Mouse (Mus musculus): ENCODE measurements around the gene Pskh1.

Pskh1 gene

GRCm38 (mm10) chr8:105959350-105959749 is 59.1 kb downstream of the Pskh1 start:
- no peak for DNase-seq (ENCODE audit: low read depth)

GRCm38 (mm10) chr8:105961101-105961500 is 60.9 kb downstream of the Pskh1 start:
- no peak for DNase-seq (ENCODE audit: low read depth)

GRCm38 (mm10) chr8:105961536-105961935 is 61.3 kb downstream of the Pskh1 start:
- no peak for DNase-seq (ENCODE audit: low read depth)

- no peak for DNase-seq (ENCODE audit: low read depth)
Measured at GRCm38 (mm10) chr8:105964506-105965265, 64.4 kb downstream of the Pskh1 start.

GRCm38 (mm10) chr8:105965266-105965904 is 65.1 kb downstream of the Pskh1 start:
- peak; percentile 53 for DNase-seq (ENCODE audit: low read depth)

- peak; percentile 75 for DNase-seq (ENCODE audit: low read depth)
Measured at GRCm38 (mm10) chr8:105965905-105966341, 65.7 kb downstream of the Pskh1 start, which contains the start of gene Slc12a4. Slc12a4 (minus strand) TSS chr8:105966097.

- no peak for DNase-seq (ENCODE audit: low read depth)
Measured at GRCm38 (mm10) chr8:105966692-105967311, 66.6 kb downstream of the Pskh1 start.

GRCm38 (mm10) chr8:105969367-105969766 is 69.1 kb downstream of the Pskh1 start:
- DNase-seq (ENCODE audit: low read depth): no peak

- no peak for DNase-seq (ENCODE audit: low read depth)
Measured at GRCm38 (mm10) chr8:105971019-105971720, 70.9 kb downstream of the Pskh1 start.

GRCm38 (mm10) chr8:105975363-105975762 is 75.1 kb downstream of the Pskh1 start:
- no peak for DNase-seq (ENCODE audit: low read depth)

- DNase-seq (ENCODE audit: low read depth): no peak
Measured at GRCm38 (mm10) chr8:105979325-105979724, 79.1 kb downstream of the Pskh1 start, which contains the start of gene Dpep3. Dpep3 (minus strand) TSS chr8:105979429.

GRCm38 (mm10) chr8:105981146-105981545 is 80.9 kb downstream of the Pskh1 start:
- DNase-seq (ENCODE audit: low read depth): no peak

Data from c-Kit-positive CD71-negative TER-119-negative erythroid progenitor cells, embryonic 14.5 days (primary cell).